Mouse (Mus musculus): Measurements from ENCODE around the gene Gm17535.
"Not testable (repeated sequence)": the region's sequence is repeated elsewhere in the genome, so short reads cannot be mapped to it uniquely, and the experiment has no call there.

Gene Gm17535

GRCm38 (mm10) chr9:3034299-3034698 is at the start of gene Gm17535:
Gm17535 (plus strand) TSS chr9:3034599.
- not testable (repeated sequence) for DNase-seq (ENCODE audit: low spot score)

GRCm38 (mm10) chr9:3000445-3000972 is 33.9 kb upstream of the Gm17535 start, which contains the start of gene Gm10722:
Gm10722 (plus strand) TSS chr9:3000922.
- DNase-seq (ENCODE audit: low spot score), result peak; percentile 26

GRCm38 (mm10) chr9:3001006-3001405 is 33.4 kb upstream of the Gm17535 start:
- not testable (repeated sequence) for DNase-seq (ENCODE audit: low spot score)

GRCm38 (mm10) chr9:3001948-3002659 is 32.3 kb upstream of the Gm17535 start:
- peak; percentile 25 for DNase-seq (ENCODE audit: low spot score)

- not testable (repeated sequence) for DNase-seq (ENCODE audit: low spot score)
These were observed 31.5 kb upstream of the Gm17535 start, which contains the start of gene Gm11168 for GRCm38 (mm10) chr9:3002794-3003396. Gm11168 (plus strand) TSS chr9:3003346.

- DNase-seq (ENCODE audit: low spot score), result not testable (repeated sequence)
These were observed 28.2 kb upstream of the Gm17535 start for GRCm38 (mm10) chr9:3006179-3006578.

GRCm38 (mm10) chr9:3006636-3007035 is 27.8 kb upstream of the Gm17535 start:
- DNase-seq (ENCODE audit: low spot score), result not testable (repeated sequence)

GRCm38 (mm10) chr9:3007272-3007671 is 27.1 kb upstream of the Gm17535 start:
- DNase-seq (ENCODE audit: low spot score), result peak; percentile 5

- not testable (repeated sequence) for DNase-seq (ENCODE audit: low spot score)
These were observed 25.1 kb upstream of the Gm17535 start for GRCm38 (mm10) chr9:3009331-3009730.

- not testable (repeated sequence) for DNase-seq (ENCODE audit: low spot score)
These were observed 22.3 kb upstream of the Gm17535 start for GRCm38 (mm10) chr9:3012054-3012621.

GRCm38 (mm10) chr9:3012733-3013279 is 21.6 kb upstream of the Gm17535 start, which contains the start of gene Gm10721:
Gm10721 (plus strand) TSS chr9:3013140.
- not testable (repeated sequence) for DNase-seq (ENCODE audit: low spot score)

GRCm38 (mm10) chr9:3015354-3015753 is 19.0 kb upstream of the Gm17535 start, which contains the start of gene Gm10720:
Gm10720 (plus strand) TSS chr9:3015654.
- DNase-seq (ENCODE audit: low spot score), result not testable (repeated sequence)

GRCm38 (mm10) chr9:3015896-3016295 is 18.5 kb upstream of the Gm17535 start:
- DNase-seq (ENCODE audit: low spot score), result not testable (repeated sequence)

GRCm38 (mm10) chr9:3017108-3017507 is 17.3 kb upstream of the Gm17535 start, which contains the start of gene Gm10719:
Gm10719 (plus strand) TSS chr9:3017408.
- not testable (repeated sequence) for DNase-seq (ENCODE audit: low spot score)

GRCm38 (mm10) chr9:3018944-3019343 is 15.5 kb upstream of the Gm17535 start:
- not testable (repeated sequence) for DNase-seq (ENCODE audit: low spot score)

- DNase-seq (ENCODE audit: low spot score), result not testable (repeated sequence)
These were observed 14.3 kb upstream of the Gm17535 start for GRCm38 (mm10) chr9:3019835-3020727.

- DNase-seq (ENCODE audit: low spot score), result peak; percentile 1
These were observed 11.9 kb upstream of the Gm17535 start for GRCm38 (mm10) chr9:3022316-3023008.

GRCm38 (mm10) chr9:3023312-3023984 is 11.0 kb upstream of the Gm17535 start, which contains the start of gene Gm10718:
Gm10718 (plus strand) TSS chr9:3023547.
- DNase-seq (ENCODE audit: low spot score), result not testable (repeated sequence)

- not testable (repeated sequence) for DNase-seq (ENCODE audit: low spot score)
These were observed 10.3 kb upstream of the Gm17535 start for GRCm38 (mm10) chr9:3023985-3024648.
